Mouse (Mus musculus): ENCODE data around the gene Eif4b. TPM values are rescaled to one million over a fixed set of nuclear protein-coding genes. Genes with fewer than 3 reads are reported as not detected.

Eif4b gene
- polyA plus RNA-seq, 1 experiment from 2014 or later: 81.2 TPM

- Histone ChIP-seq H3K36me3 (peaks cover 36% of the 10 kb centered on the region), H3K9ac (peak overlapping the region; percentile 71), H3K9me3 (no peaks in the 10 kb centered on the region), H3K27ac (replicated peaks) (peak overlapping the region; percentile 84), H3K27me3 (peaks cover 49% of the 10 kb centered on the region), H3K4me1 (replicated peaks) (peaks cover 70% of the 10 kb centered on the region), H3K4me3 (peak overlapping the region; percentile 48), H3K4me2 (peak overlapping the region; percentile 78)
- ATAC-seq (ENCODE audit: low read depth): no peak
- WGBS: 26% methylated on average over 8 of the region's 8 CpGs
Observed at GRCm38 (mm10) chr15:102099771-102100160, 26.2 kb downstream of the Eif4b start.

DNA sequence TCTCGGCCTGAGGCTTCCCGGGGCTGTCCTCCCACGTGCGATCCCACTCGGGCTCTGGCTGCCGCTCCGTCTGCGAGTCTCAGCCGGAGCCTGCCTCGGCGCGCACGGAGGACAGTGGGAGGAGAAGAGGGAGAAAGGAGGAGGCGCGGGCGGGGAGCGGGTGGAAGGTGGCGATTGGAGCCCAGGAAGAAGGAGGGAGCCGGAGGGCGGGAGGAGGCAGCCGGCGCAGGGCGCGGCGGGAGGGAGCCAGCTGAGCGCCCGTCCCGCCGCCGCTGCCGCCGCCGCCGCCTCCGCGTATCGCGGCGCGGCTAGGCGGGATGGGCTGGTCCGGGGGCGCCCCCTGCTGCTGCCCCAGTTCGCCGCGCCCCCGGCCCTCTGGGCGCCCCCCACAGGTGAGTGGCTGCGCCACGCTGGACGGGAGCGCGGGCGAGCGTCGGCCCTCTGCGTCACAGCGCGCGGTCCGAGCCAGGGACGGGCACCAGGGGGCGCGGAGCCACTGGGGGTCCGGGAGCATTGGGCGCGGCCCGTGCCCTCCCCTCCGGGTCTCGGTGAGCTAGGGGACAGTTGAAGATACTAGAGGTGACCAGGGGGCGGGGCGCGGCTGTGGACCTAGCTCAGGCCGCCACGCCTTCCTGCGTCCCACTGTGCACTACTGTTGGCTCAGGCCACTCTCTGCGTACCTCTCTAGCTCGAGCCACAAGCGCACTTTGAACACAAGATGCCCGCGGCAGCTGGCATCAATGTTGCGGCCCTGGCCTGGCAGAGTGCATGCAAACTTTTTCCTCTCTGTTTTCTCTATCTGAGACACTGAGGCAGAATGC lies 26.8 kb downstream of the Eif4b start, which contains the start of gene Tns2:
Tns2 (plus strand) TSS at position 253 of the 821 bp plus-strand sequence.
- peaks cover 30% of the 10 kb centered on the region for H3K36me3 ChIP-seq

DNA sequence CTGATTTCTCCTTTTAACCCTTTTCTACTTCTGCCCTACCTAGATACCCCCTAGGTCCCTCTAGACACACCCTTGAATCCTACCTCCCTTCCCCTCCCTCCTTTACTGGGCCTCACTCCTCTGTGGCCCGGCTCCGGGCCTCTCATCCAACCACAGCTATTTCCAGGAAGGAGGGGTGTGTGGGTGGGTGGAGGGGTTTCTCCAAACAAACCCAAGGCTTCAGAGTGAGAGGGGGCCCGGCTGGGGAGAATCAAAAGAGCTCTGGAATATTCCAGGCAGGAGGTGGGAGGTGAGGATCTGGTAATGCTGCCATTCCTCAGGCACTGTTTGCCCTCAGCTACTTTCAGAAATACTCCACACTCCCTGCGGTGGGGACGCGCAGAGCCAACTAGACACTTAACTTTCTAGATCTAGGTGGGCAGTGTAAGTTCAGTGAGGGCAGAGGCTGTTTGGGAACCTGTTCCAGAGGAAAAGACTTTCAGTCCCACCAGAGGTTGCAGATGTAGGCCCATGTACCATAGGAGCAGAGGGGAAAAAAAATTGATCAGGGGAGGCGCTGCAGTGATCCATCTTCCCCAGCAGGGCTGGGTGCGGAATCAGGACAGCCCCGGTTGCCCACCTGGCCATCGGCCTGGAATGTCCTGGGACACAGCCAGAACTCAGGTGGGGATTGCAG lies 27.6 kb downstream of the Eif4b start:
- peak overlapping the region; percentile 71; the same call in 1 of the 2 replicates for H3K9ac ChIP-seq
- H3K36me3 ChIP-seq: peaks cover 23% of the 10 kb centered on the region
- H3K4me3 ChIP-seq: peak overlapping the region; percentile 48
- peaks cover 82% of the 10 kb centered on the region for H3K4me1 ChIP-seq (replicated peaks)
- H3K9me3 ChIP-seq: no peaks in the 10 kb centered on the region
- peak overlapping the region; percentile 78 for H3K4me2 ChIP-seq
- ATAC-seq (ENCODE audit: low read depth): no peak
- peaks cover 62% of the 10 kb centered on the region for H3K27me3 ChIP-seq
- 29% methylated on average over 10 of the region's 10 CpGs for WGBS
- H3K27ac ChIP-seq (replicated peaks): peak overlapping the region; percentile 84

More for the DNA sequence above, 26.8 kb downstream of the Eif4b start, which contains the start of gene Tns2:
- Histone ChIP-seq H3K4me1 (replicated peaks) (peaks cover 74% of the 10 kb centered on the region), H3K4me3 (peak within 1 kb of the TSS; percentile 48), H3K27ac (replicated peaks) (peak within 1 kb of the TSS; percentile 84), H3K9me3 (no peaks in the 10 kb centered on the region), H3K27me3 (peaks cover 54% of the 10 kb centered on the region), H3K9ac (peak within 1 kb of the TSS; percentile 71), H3K4me2 (peak within 1 kb of the TSS; percentile 78)
- WGBS: 1% methylated on average over 52 of the region's 82 CpGs
- peak; percentile 44 for ATAC-seq (ENCODE audit: low read depth)

GRCm38 (mm10) chr15:102101672-102102541 lies 28.3 kb downstream of the Eif4b start:
- peak overlapping the region; percentile 48 for H3K4me3 ChIP-seq
- ATAC-seq (ENCODE audit: low read depth): no peak
- peaks cover 69% of the 10 kb centered on the region for H3K27me3 ChIP-seq
- H3K4me2 ChIP-seq: peak overlapping the region; percentile 78
- peaks cover 90% of the 10 kb centered on the region for H3K4me1 ChIP-seq (replicated peaks)
- WGBS: 26% methylated on average over 11 of the region's 11 CpGs
- peaks cover 16% of the 10 kb centered on the region for H3K36me3 ChIP-seq
- peak overlapping the region; percentile 84 for H3K27ac ChIP-seq (replicated peaks)
- 0 out of 2 replicates have a peak overlapping the region, but pooled peaks have one; percentile 68 for H3K9ac ChIP-seq
- no peaks in the 10 kb centered on the region for H3K9me3 ChIP-seq

GRCm38 (mm10) chr15:102102548-102103121 lies 29.1 kb downstream of the Eif4b start:
- ATAC-seq (ENCODE audit: low read depth): no peak
- Histone ChIP-seq H3K36me3 (peaks cover 9% of the 10 kb centered on the region), H3K9ac (peak overlapping the region; percentile 68), H3K4me3 (peak overlapping the region; percentile 48), H3K27ac (replicated peaks) (peak overlapping the region; percentile 84), H3K4me2 (peak overlapping the region; percentile 78), H3K4me1 (replicated peaks) (peaks cover 91% of the 10 kb centered on the region), H3K9me3 (no peaks in the 10 kb centered on the region), H3K27me3 (peaks cover 77% of the 10 kb centered on the region)
- 23% methylated on average over 6 of the region's 6 CpGs for WGBS

- no peak for ATAC-seq (ENCODE audit: low read depth)
- Histone ChIP-seq H3K9me3 (no peaks in the 10 kb centered on the region), H3K27ac (replicated peaks) (peak overlapping the region; percentile 84)
Observed at GRCm38 (mm10) chr15:102103371-102103946, 29.9 kb downstream of the Eif4b start.

GRCm38 (mm10) chr15:102103947-102104555 lies 30.5 kb downstream of the Eif4b start:
- 28% methylated on average over 12 of the region's 12 CpGs for WGBS
- Histone ChIP-seq H3K4me3 (peak overlapping the region; percentile 48), H3K27ac (replicated peaks) (peak overlapping the region; percentile 84; the same call in 1 of the 2 replicates), H3K27me3 (peaks cover 69% of the 10 kb centered on the region), H3K9ac (peak overlapping the region; percentile 68), H3K4me1 (replicated peaks) (peaks cover 84% of the 10 kb centered on the region), H3K9me3 (no peaks in the 10 kb centered on the region), H3K36me3 (peaks cover 4% of the 10 kb centered on the region; the same call in 1 of the 2 replicates), H3K4me2 (peak overlapping the region; percentile 78)
- no peak for ATAC-seq (ENCODE audit: low read depth)

More at GRCm38 (mm10) chr15:102103371-102103946, 29.9 kb downstream of the Eif4b start:
- Histone ChIP-seq H3K27me3 (peaks cover 75% of the 10 kb centered on the region), H3K9ac (peak overlapping the region; percentile 68), H3K4me3 (peak overlapping the region; percentile 48), H3K36me3 (peaks cover 4% of the 10 kb centered on the region; the same call in 1 of the 2 replicates), H3K4me1 (replicated peaks) (peaks cover 83% of the 10 kb centered on the region), H3K4me2 (peak overlapping the region; percentile 78)
- 5% methylated on average over 14 of the region's 14 CpGs for WGBS

- no peak for ATAC-seq (ENCODE audit: low read depth)
- H3K4me3 ChIP-seq: no peak overlapping the region
- no peaks in the 10 kb centered on the region for H3K9me3 ChIP-seq
- WGBS: 46% methylated on average over 5 of the region's 5 CpGs
- H3K9ac ChIP-seq: no peak overlapping the region
- peaks cover 77% of the 10 kb centered on the region for H3K4me1 ChIP-seq (replicated peaks)
- peaks cover 4% of the 10 kb centered on the region; the same call in 1 of the 2 replicates for H3K36me3 ChIP-seq
- peaks cover 65% of the 10 kb centered on the region for H3K27me3 ChIP-seq
- no peak overlapping the region for H3K27ac ChIP-seq (replicated peaks)
- peak overlapping the region; percentile 55; the same call in 1 of the 2 replicates for H3K4me2 ChIP-seq
Observed at GRCm38 (mm10) chr15:102105360-102105759, 31.8 kb downstream of the Eif4b start.

- Histone ChIP-seq H3K36me3 (peaks cover 4% of the 10 kb centered on the region; the same call in 1 of the 2 replicates), H3K27ac (replicated peaks) (no peak overlapping the region), H3K4me1 (replicated peaks) (peaks cover 70% of the 10 kb centered on the region), H3K4me2 (peak overlapping the region; percentile 55), H3K4me3 (peak overlapping the region; percentile 27), H3K27me3 (peaks cover 63% of the 10 kb centered on the region), H3K9ac (no peak overlapping the region), H3K9me3 (no peaks in the 10 kb centered on the region)
- 26% methylated on average over 18 of the region's 18 CpGs for WGBS
- ATAC-seq (ENCODE audit: low read depth): no peak
Observed at GRCm38 (mm10) chr15:102105764-102106730, 32.5 kb downstream of the Eif4b start.

All from neural tube, embryonic 13.5 days (tissue).